Mouse (Mus musculus): ENCODE results near the gene Tbc1d8. TPM values are rescaled to one million over a fixed set of nuclear protein-coding genes. Genes with fewer than 3 reads are reported as not detected.

Gene Tbc1d8
- polyA plus RNA-seq, 1 experiment from 2014 or later, result 10.6 TPM

- Histone ChIP-seq H3K9ac (replicated peaks) (no peak overlapping the region), H3K27me3 (no peaks in the 10 kb centered on the region)
- 90% methylated on average over 9 of the region's 9 CpGs for WGBS
Observed at GRCm38 (mm10) chr1:39474516-39474915, 4.0 kb downstream of the Tbc1d8 start.

GRCm38 (mm10) chr1:39471298-39471902 lies 7.2 kb downstream of the Tbc1d8 start:
- no peak overlapping the region for H3K4me3 ChIP-seq
- 85% methylated on average over 9 of the region's 9 CpGs for WGBS
- H3K9ac ChIP-seq (replicated peaks), result no peak overlapping the region
- no peaks in the 10 kb centered on the region for H3K9me3 ChIP-seq
- H3K27ac ChIP-seq (replicated peaks), result no peak overlapping the region
- ATAC-seq (replicated peaks), result no peak
- no peak overlapping the region for H3K4me2 ChIP-seq (replicated peaks)
- no peaks in the 10 kb centered on the region for H3K27me3 ChIP-seq
- no peaks in the 10 kb centered on the region for H3K4me1 ChIP-seq
- no peaks in the 10 kb centered on the region for H3K36me3 ChIP-seq

More at GRCm38 (mm10) chr1:39474516-39474915, 4.0 kb downstream of the Tbc1d8 start:
- Histone ChIP-seq H3K4me1 (peaks cover 15% of the 10 kb centered on the region), H3K4me3 (no peak overlapping the region), H3K9me3 (no peaks in the 10 kb centered on the region), H3K36me3 (no peaks in the 10 kb centered on the region), H3K27ac (replicated peaks) (no peak overlapping the region), H3K4me2 (replicated peaks) (no peak overlapping the region)
- ATAC-seq (replicated peaks), result no peak

- Histone ChIP-seq H3K36me3 (no peaks in the 10 kb centered on the region), H3K4me3 (no peak overlapping the region), H3K27ac (replicated peaks) (no peak overlapping the region), H3K4me2 (replicated peaks) (no peak overlapping the region), H3K9ac (replicated peaks) (no peak overlapping the region), H3K9me3 (no peaks in the 10 kb centered on the region), H3K27me3 (no peaks in the 10 kb centered on the region), H3K4me1 (no peaks in the 10 kb centered on the region)
- ATAC-seq (replicated peaks), result no peak
- WGBS, result 90% methylated on average over 7 of the region's 7 CpGs
Observed at GRCm38 (mm10) chr1:39468982-39469381, 9.6 kb downstream of the Tbc1d8 start.

- ATAC-seq (replicated peaks), result no peak
- H3K9ac ChIP-seq (replicated peaks), result no peak overlapping the region
- H3K27ac ChIP-seq (replicated peaks), result no peak overlapping the region
- no peak overlapping the region for H3K4me3 ChIP-seq
- WGBS, result 94% methylated on average over 13 of the region's 13 CpGs
- no peaks in the 10 kb centered on the region for H3K9me3 ChIP-seq
- H3K4me1 ChIP-seq, result 0 out of 2 replicates have a peak, but pooled peaks cover 5% of the 10 kb centered on the region
- no peak overlapping the region for H3K4me2 ChIP-seq (replicated peaks)
- H3K36me3 ChIP-seq, result no peaks in the 10 kb centered on the region
- no peaks in the 10 kb centered on the region for H3K27me3 ChIP-seq
Observed at GRCm38 (mm10) chr1:39466526-39466925, 12.0 kb downstream of the Tbc1d8 start.

- WGBS, result 93% methylated on average over 3 of the region's 3 CpGs
- H3K4me3 ChIP-seq, result no peak overlapping the region
- no peak for ATAC-seq (replicated peaks)
Observed at GRCm38 (mm10) chr1:39464760-39465159, 13.8 kb downstream of the Tbc1d8 start.

GRCm38 (mm10) chr1:39462937-39463444 lies 15.6 kb downstream of the Tbc1d8 start:
- ATAC-seq (replicated peaks), result no peak
- Histone ChIP-seq H3K4me1 (0 out of 2 replicates have a peak, but pooled peaks cover 5% of the 10 kb centered on the region), H3K4me3 (no peak overlapping the region), H3K27me3 (no peaks in the 10 kb centered on the region), H3K36me3 (no peaks in the 10 kb centered on the region), H3K4me2 (replicated peaks) (no peak overlapping the region), H3K9me3 (no peaks in the 10 kb centered on the region), H3K9ac (replicated peaks) (no peak overlapping the region), H3K27ac (replicated peaks) (no peak overlapping the region)
- 92% methylated on average over 6 of the region's 6 CpGs for WGBS

More at GRCm38 (mm10) chr1:39464760-39465159, 13.8 kb downstream of the Tbc1d8 start:
- Histone ChIP-seq H3K4me1 (0 out of 2 replicates have a peak, but pooled peaks cover 5% of the 10 kb centered on the region), H3K9me3 (no peaks in the 10 kb centered on the region), H3K27me3 (no peaks in the 10 kb centered on the region), H3K9ac (replicated peaks) (no peak overlapping the region), H3K27ac (replicated peaks) (no peak overlapping the region), H3K36me3 (no peaks in the 10 kb centered on the region), H3K4me2 (replicated peaks) (no peak overlapping the region)

- Histone ChIP-seq H3K4me2 (replicated peaks) (no peak overlapping the region), H3K4me1 (0 out of 2 replicates have a peak, but pooled peaks cover 5% of the 10 kb centered on the region), H3K4me3 (no peak overlapping the region), H3K27me3 (no peaks in the 10 kb centered on the region), H3K9ac (replicated peaks) (no peak overlapping the region), H3K9me3 (no peaks in the 10 kb centered on the region), H3K36me3 (no peaks in the 10 kb centered on the region), H3K27ac (replicated peaks) (peak overlapping the region; percentile 17)
- no peak for ATAC-seq (replicated peaks)
- WGBS, result 77% methylated on average over 13 of the region's 13 CpGs
Observed at GRCm38 (mm10) chr1:39462036-39462435, 16.5 kb downstream of the Tbc1d8 start.

GRCm38 (mm10) chr1:39460495-39460894 lies 18.1 kb downstream of the Tbc1d8 start:
- ATAC-seq (replicated peaks), result no peak

GRCm38 (mm10) chr1:39457887-39458874 lies 20.4 kb downstream of the Tbc1d8 start:
- Histone ChIP-seq H3K36me3 (no peaks in the 10 kb centered on the region), H3K27ac (replicated peaks) (no peak overlapping the region), H3K9me3 (no peaks in the 10 kb centered on the region), H3K4me2 (replicated peaks) (no peak overlapping the region), H3K4me3 (no peak overlapping the region), H3K4me1 (peaks cover 5% of the 10 kb centered on the region; the same call in 1 of the 2 replicates), H3K27me3 (no peaks in the 10 kb centered on the region), H3K9ac (replicated peaks) (no peak overlapping the region)
- ATAC-seq (replicated peaks), result no peak
- 92% methylated on average over 13 of the region's 13 CpGs for WGBS

More at GRCm38 (mm10) chr1:39460495-39460894, 18.1 kb downstream of the Tbc1d8 start:
- Histone ChIP-seq H3K4me2 (replicated peaks) (no peak overlapping the region), H3K27me3 (no peaks in the 10 kb centered on the region), H3K4me1 (0 out of 2 replicates have a peak, but pooled peaks cover 5% of the 10 kb centered on the region), H3K9ac (replicated peaks) (no peak overlapping the region), H3K27ac (replicated peaks) (no peak overlapping the region), H3K36me3 (no peaks in the 10 kb centered on the region), H3K4me3 (no peak overlapping the region), H3K9me3 (no peaks in the 10 kb centered on the region)
- WGBS, result 42% methylated on average over 5 of the region's 5 CpGs

- Histone ChIP-seq H3K27ac (replicated peaks) (no peak overlapping the region), H3K36me3 (no peaks in the 10 kb centered on the region), H3K9ac (replicated peaks) (no peak overlapping the region), H3K4me1 (no peaks in the 10 kb centered on the region; the same call in 1 of the 2 replicates), H3K9me3 (no peaks in the 10 kb centered on the region), H3K4me2 (replicated peaks) (no peak overlapping the region), H3K27me3 (no peaks in the 10 kb centered on the region), H3K4me3 (no peak overlapping the region)
- 83% methylated on average over 5 of the region's 5 CpGs for WGBS
- ATAC-seq (replicated peaks), result no peak
Observed at GRCm38 (mm10) chr1:39456421-39456853, 22.1 kb downstream of the Tbc1d8 start.

GRCm38 (mm10) chr1:39455350-39456023 lies 23.1 kb downstream of the Tbc1d8 start:
- no peaks in the 10 kb centered on the region; the same call in 1 of the 2 replicates for H3K4me1 ChIP-seq

More at GRCm38 (mm10) chr1:39455350-39456023, 23.1 kb downstream of the Tbc1d8 start:
- 91% methylated on average over 23 of the region's 23 CpGs for WGBS
- Histone ChIP-seq H3K9ac (replicated peaks) (no peak overlapping the region), H3K4me3 (no peak overlapping the region), H3K36me3 (no peaks in the 10 kb centered on the region), H3K27me3 (no peaks in the 10 kb centered on the region), H3K9me3 (no peaks in the 10 kb centered on the region), H3K4me2 (replicated peaks) (no peak overlapping the region), H3K27ac (replicated peaks) (no peak overlapping the region)
- no peak for ATAC-seq (replicated peaks)
